Mouse (Mus musculus): ENCODE measurements at regions not wholly inside any gene's neighbourhood (a gene's known extent, or its start where the extent isn't known, plus 50 kb on each side); places are given as distances from the start of the nearest gene placed in this dataset.

DNA sequence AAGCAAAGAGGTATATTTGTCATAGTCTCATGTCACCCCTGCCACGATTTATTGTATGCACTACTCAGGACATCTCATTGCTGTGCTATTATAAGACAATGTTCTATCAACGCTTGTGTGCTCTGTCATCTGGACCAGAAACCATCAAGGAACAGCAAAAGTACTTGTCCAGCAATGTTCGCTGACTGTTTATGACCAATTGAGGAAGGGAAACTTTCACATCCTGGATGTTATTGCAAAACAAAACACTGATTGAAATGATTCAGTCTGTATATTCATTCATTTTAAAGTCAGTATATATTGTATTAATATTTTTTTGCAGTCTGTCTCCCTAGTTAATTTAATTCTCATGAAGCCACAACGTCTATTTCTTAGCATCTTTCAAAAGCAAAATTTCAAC, 244.5 kb upstream of the Tyrp1 start:
- no peak for TF ChIP-seq POLR2A (IDR thresholded peaks at IDR 0.05; ENCODE audit: extremely low read depth, insufficient read depth, low read length)
- no peak for TF ChIP-seq CTCF (IDR thresholded peaks at IDR 0.05; ENCODE audit: low read depth, low read length)
